Mouse (Mus musculus) embryo, embryonic 10.5 days (tissue): ENCODE results near the gene Lmtk2.

Experiments used
- DNase-seq: peaks from one replicate; pipeline ENCODE4 v3.0.0-alpha.2; 2015; ENCODE audit warnings: low spot score

The Lmtk2 gene

DNA sequence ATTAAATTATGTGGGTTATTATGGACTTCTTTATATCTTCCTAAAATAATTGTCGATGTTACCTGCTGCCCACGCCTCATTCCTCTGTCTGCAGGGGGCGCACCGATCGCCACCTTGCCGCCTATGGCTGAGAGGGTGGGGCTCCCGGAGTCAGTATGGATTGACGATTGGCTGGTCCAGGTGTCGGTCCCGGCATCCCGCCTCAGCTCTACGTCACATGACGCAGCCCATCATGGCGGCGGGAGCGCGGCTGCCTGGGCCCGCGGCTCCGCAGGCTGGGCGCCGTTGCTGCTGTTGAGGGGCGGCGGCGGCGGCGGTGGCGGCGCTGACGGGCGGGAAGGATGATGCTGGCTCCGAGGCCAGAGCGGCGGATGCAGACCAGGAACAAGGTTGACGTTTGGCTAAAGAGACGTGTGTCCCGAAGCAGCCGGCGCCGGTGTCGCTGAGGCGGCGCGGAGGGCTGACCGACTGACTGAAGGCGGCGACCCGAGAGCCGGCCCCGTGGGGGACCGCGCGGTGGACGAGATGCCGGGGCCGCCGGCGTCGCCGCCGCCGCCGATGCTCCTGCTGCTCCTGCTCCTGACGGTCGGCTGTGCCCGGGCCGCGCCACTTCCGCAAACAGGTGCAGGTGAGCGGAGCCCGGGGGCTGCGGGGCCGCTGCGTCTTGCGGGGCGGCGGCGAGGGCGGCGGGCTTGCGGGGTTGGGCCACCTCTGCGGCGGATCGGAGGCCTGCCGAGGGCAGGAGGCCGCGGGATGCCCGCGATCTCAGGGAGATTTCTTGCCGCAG lies at the start of gene Lmtk2:
Gene Lmtk2 (plus strand): TSS at position 288 of the 787 bp plus-strand sequence.
- DNase-seq, result peak; percentile 96

GRCm38 (mm10) chr5:144051268-144051667 lies 49.0 kb upstream of the Lmtk2 start:
- DNase-seq, result no peak

DNA sequence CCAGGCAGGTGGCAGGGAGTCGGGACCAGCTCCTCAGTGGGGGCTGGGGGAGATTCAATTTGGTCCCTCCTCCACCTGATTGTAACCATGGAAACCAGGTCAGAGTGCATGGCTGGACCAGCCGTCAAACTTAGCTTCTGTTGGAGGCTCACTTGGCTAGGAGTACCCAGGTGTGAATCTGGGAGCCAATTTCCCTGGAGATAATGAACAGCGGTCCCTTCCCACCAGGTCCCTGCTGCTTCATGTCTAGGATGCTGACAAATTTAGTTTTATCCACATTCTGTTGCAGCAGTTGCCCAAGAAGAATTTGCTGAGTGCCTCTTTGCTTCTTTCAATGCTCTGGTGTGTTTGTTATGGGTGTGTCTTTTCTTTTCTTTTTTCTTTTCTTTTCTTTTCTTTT lies 46.8 kb upstream of the Lmtk2 start:
- DNase-seq, result no peak

DNA sequence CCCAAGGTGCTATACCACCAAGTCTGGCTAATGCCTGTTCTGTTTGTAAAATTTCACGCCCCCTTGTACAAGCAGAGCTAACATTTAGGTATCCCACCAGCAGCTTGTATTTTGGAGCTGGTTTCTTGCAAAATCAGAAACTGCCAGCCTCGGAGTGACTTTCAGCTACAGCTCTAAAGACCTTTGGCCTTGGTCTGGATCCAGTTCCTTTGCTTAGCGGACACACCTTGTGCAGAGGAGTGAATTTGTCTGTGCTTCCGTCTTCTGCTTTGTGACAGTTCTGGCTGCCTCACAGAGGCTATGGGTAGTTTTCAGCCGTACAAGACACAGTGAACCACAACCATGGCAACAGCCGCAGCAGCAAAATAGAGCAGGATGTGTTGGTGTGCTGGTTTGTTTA lies 45.9 kb upstream of the Lmtk2 start:
- DNase-seq, result no peak

DNA sequence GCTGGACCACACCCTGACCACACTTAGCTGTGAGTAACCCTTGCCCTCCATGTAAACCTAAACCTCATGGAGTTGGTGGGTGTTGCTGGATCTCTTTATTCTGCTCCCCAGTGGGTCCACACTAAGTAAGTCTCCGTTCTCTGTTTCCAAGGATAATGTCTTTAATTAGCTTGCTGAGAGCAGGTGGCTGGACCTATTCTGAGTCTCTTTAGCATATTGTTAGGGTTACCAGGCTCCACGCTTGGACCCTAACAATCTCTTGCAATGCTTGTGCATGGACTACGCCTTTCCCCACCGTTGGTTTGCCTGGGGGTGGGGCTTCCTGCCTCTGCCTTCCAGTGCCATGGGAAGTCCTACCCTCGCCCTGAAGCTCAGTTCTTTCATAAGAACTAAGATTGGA lies 36.1 kb upstream of the Lmtk2 start:
- no peak for DNase-seq

DNA sequence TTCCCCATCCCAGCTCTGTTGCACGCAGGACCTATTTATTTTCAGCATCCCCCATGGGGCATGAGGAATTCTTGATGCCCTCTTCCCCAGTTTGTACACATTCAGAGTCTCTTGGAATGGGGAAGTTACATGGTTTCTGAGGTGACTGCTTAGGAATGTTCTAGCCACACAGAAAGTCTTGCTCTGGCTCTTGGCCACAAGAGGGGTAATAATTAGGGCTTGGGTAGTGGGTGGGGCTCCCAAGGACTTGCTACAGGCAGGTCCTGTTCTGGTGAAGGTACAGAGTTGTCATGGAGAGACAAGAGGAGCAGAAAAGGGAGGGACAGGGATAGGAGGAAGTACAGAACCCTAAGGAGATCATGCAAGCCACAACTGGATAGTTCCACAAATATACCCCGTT lies 34.2 kb upstream of the Lmtk2 start:
- no peak for DNase-seq

DNA sequence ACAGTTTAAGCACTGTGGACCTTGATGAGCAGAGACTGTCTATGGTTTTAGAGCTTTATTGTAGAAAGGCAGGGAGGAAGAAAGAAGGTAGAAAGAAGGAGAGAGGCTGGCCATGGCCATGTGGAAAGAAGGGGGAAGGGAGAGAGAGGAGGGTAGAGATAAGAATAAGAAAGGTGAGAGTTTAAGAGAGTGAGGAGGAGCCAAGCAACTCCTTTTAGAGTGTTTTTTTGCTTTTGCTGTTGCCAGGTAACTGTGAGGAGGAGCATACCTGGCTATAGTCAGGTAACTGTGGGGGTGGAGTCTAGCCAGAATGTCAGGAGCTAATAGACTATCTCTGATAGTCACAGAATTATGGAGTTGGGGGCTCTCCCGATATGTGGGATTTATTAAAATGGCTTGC lies 30.2 kb upstream of the Lmtk2 start:
- DNase-seq, result no peak

DNA sequence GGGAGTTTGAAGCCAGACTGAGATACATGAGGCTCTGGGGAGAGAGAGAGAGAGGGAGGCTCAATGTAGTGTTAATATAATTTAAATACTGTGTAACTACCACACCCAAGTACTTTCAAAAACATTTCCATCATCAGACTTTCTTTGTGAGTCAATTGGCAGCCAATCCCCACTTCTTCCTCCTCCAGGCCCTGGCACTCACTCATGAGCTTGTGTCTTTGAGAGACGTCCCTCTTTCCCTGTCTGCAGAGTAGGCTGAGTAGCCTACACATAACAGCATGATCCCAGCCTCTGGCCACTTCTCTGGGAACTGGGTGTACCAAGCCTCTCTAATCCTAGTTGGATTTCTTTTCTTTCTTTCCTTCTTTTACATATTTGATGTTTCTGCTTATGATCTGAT lies 29.0 kb upstream of the Lmtk2 start:
- DNase-seq, result no peak

GRCm38 (mm10) chr5:144077541-144077940 lies 22.7 kb upstream of the Lmtk2 start:
- DNase-seq, result no peak

DNA sequence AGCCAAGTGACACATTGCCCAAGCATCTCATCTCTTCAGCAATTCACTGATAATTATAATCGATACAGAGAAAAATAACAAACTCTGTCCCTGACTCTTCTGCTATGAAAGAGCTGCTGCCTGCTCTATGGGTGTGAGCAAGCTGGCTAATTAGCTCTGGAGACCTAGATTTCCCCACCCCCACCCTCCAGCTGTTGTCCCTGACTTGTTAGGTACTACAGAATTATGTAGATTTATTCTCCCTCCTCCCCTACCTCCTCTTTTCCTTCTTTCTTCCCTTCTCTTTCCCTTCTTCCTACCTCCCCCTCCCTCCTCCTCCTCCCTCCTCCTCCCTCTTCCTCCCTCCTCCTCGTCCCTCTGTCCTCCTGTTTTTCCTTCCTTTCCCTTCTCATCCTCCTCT lies 19.4 kb upstream of the Lmtk2 start:
- DNase-seq, result no peak

DNA sequence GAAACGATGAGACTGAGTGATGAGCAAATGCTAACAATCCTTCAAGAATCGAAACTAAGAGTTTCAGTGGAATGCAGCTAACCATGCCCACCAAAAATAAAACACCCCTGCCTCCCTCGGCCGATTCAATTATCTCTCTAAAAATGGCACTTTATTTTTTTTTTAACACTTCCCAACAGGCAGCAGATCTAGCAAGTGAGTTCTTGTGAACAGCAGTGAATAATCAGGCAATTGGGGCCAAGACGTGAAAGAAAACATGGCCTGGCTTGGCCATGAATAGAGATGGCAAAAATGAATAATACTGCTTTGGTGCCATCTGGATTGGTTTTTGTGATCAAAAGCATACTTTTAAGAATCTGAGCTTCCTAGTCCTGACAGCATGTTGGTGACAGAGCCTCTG lies 18.2 kb upstream of the Lmtk2 start:
- no peak for DNase-seq

- DNase-seq, result no peak
Measured at GRCm38 (mm10) chr5:144083521-144083920, 16.7 kb upstream of the Lmtk2 start.

DNA sequence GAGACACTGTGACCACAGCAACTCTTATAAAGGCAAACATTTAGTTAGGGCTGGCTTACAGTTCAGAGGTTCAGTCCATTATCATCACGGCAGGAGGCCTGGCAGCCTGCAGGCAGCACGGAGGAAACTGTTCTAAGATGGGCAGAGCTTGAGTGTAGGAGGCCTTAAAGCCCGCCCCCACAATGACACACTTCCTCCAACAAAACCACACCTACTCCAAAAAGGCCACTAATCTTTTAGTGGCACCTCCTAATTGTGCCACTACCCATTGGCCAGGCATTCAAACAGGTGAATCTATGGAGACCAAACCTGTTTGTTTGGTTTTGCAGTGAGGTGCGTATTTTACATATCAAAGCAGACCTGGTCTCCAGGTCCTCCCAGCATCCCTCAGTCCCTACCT lies 16.0 kb upstream of the Lmtk2 start:
- no peak for DNase-seq

GRCm38 (mm10) chr5:144085696-144086095 lies 14.5 kb upstream of the Lmtk2 start:
- no peak for DNase-seq

DNA sequence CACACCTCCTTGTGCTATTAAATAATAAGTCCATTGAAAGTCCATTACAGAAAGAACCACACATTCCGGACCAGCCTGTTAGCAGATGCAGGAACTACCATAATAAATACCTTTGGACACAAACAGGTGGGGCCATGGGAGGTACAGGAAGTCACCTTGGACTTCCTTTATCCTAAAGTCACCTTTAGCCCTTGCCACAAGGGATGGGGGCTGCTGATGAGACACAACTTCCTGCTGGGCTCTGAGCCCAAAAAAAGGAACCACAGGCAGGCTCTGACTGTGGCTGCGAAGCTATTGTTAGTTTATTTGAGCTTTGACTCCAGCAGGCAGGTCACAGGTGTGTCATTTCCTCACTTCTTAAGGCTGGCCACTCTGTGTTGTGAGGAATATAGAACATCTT lies 13.7 kb upstream of the Lmtk2 start:
- no peak for DNase-seq

GRCm38 (mm10) chr5:144088354-144088753 lies 11.9 kb upstream of the Lmtk2 start:
- DNase-seq, result no peak

DNA sequence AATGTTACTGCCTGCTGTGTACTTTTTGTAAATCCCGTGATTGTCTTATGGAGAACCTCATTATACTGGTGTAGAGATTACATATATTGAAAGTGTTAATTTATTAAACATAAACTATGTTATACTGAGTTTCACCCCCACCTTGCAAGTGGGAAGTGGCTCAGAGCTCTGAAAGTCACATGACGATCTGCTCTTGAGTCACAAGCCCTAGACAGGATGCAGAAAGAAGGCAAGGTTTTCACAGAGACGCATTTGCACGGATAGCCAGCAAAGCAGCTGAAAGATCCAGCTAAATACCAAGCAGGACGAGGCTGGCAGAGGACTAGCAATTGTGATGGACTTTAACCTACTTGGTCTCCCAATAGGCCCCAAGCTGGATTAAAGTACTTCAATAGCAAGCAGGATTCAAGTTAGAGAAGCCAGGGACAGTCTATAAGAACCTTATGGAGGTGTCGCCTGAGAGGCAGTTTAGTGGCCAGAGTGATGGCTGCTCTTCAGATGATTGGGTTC lies 4.7 kb upstream of the Lmtk2 start:
- DNase-seq, result no peak

DNA sequence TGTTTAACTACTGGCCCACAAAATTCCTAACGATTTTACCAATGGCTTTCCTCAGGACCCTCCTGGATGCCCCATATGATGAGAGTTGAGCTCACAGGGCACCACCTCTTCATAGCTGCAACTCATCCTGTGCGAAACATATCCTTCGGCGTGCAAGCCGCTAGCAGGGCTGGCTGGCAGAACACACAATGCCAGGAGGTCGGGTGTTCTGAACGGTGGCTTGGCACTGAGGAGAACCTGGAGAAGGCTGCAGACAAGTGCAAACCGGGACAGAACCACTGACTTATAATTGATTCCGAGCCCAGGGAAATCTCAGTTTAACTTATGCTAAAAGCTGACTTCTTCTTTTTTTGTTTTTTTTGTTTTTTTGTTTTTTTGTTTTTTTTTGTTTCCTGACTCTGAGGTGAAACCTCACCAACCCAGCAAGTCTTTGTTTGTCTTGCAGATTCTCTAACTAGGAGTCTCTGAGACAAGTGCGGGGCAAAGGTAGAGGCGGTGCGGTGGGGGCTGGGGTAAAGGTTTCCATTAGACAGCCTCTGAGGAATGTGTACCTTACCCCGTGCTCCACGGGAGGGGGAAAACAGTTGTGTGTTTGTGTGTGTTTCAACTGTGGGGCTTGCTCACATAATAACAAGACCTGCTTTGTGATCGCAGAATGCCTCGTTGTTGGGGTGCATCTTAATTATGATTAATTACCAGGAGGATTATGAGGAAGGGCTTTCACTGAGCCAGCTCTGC lies 2.2 kb upstream of the Lmtk2 start:
- DNase-seq, result no peak

- DNase-seq, result peak; percentile 8
Measured at GRCm38 (mm10) chr5:144098640-144098929, 1.7 kb upstream of the Lmtk2 start.

- DNase-seq, result peak; percentile 18
Measured at GRCm38 (mm10) chr5:144100948-144101347, 712 bp downstream of the Lmtk2 start.

GRCm38 (mm10) chr5:144105070-144105469 lies 4.8 kb downstream of the Lmtk2 start:
- no peak for DNase-seq

- no peak for DNase-seq
Measured at GRCm38 (mm10) chr5:144105471-144106129, 5.4 kb downstream of the Lmtk2 start.

DNA sequence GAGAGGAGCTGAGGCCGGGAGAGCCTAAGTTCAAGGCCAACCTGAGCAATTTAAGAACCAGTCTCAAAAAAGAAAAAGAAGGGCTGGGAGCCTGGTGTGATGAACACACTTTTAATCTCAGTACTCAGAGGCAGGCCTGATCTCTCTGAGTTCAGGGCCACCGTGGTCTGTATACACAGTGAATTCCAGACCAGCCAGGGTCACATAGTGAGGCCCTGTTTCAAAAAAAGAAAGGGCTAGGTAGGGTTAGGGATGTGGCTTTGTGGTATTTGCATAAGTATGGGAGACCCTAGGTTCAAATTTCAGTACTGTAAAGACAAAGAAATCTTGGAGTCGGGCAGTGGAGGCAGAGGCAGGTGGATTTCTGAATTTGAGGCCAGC lies 5.9 kb downstream of the Lmtk2 start:
- DNase-seq, result no peak
